ENCODE assay signal across 9 mouse cellular contexts in the genomic region with DNA sequence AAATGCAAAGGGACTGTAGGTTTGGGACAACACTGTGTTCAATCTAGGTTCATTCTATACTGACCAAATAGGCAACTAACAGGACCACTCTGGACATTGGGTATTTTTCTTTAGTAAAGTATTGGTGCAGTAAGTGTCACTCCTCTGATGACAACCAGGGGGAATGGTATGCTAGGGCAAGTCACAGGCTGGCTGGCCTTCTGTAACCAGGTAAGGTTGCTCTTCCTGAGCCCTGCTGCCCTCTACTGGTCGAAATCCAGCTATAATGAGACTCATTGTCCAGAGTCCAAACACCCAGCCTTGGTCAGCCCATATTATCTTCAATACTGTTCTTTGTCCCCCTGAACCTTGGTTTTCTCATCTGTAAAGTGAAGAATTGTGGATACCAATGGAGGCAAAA. TPM values are rescaled to one million over a fixed set of nuclear protein-coding genes. Genes with fewer than 3 reads are reported as not detected.
A peak's percentile ranks its signal among the peaks of the same experiment; 100 is the strongest.
DNase-seq lines count a peak whose midpoint lies in the region; ATAC-seq and TF ChIP-seq lines count a peak whose summit lies in the region.
"Had no signal": no experiment of that assay in that cellular context is flagged by ENCODE, and none has a peak within 500 bp of the region (broad histone marks: within the 10 kb centered on the region; RNA-seq: fewer than 3 reads in every experiment).

No protein-coding gene starts in this region.

- no peak overlapping the region for H3K9ac ChIP-seq in liver, embryonic 15.5 days
- H3K9ac ChIP-seq: neural tube, embryonic 12.5 days had no signal

- TF ChIP-seq CTCF in brain, embryonic 14.5 days (IDR thresholded peaks at IDR 0.05; ENCODE audit: borderline replicate concordance, extremely low read depth, insufficient read depth, insufficient read length), result peak; percentile 67

- peaks cover 9% of the 10 kb centered on the region for H3K4me1 ChIP-seq in liver, embryonic 15.5 days (replicated peaks)
- H3K4me1 ChIP-seq: neural tube, embryonic 12.5 days had no signal

- 0% methylated on average over 1 of the region's 1 CpGs for WGBS in liver, embryonic 15.5 days (ENCODE audit: insufficient replicate concordance)

- TF ChIP-seq POLR2A in brain, embryonic 14.5 days (IDR thresholded peaks at IDR 0.05; ENCODE audit: borderline replicate concordance, extremely low read depth, insufficient read depth, insufficient read length, poor library complexity, severe bottlenecking), result no peak

- ATAC-seq in liver, embryonic 15.5 days (ENCODE audit: insufficient read depth), result 0 out of 2 replicates have a peak, but pooled peaks have one; percentile 25
- ATAC-seq in activated CD4-positive, CD25-positive, alpha-beta regulatory T cell, adult 4 months, result no peak

- H3K9me3 ChIP-seq in liver, embryonic 15.5 days (replicated peaks), result no peaks in the 10 kb centered on the region
- H3K9me3 ChIP-seq: neural tube, embryonic 12.5 days had no signal

- DNase-seq in 3T3-L1 (ENCODE audit: low read depth, low spot score), result peak; percentile 84
- DNase-seq in B cell, adult 2 months, result peak; percentile 80
- peak; percentile 63 for DNase-seq in brain, embryonic 14.5 days (ENCODE audit: low read depth)
- peak; percentile 78 for DNase-seq in gastrocnemius, adult 18-20 months (ENCODE audit: low spot score)
- peak; percentile 80 for DNase-seq in kidney, adult 18-20 months
- DNase-seq in right cerebral cortex, postnatal 25 days, result peak; percentile 12

- no peak overlapping the region for H3K27ac ChIP-seq in liver, embryonic 15.5 days (replicated peaks)
- H3K27ac ChIP-seq: neural tube, embryonic 12.5 days had no signal

- no peaks in the 10 kb centered on the region for H3K36me3 ChIP-seq in liver, embryonic 15.5 days (replicated peaks)
- H3K36me3 ChIP-seq: neural tube, embryonic 12.5 days had no signal

- no peak overlapping the region for H3K4me3 ChIP-seq in liver, embryonic 15.5 days (replicated peaks)
- H3K4me3 ChIP-seq: neural tube, embryonic 12.5 days had no signal

- H3K4me2 ChIP-seq in liver, embryonic 15.5 days, result no peak overlapping the region
- H3K4me2 ChIP-seq: neural tube, embryonic 12.5 days had no signal

- H3K27me3 ChIP-seq in liver, embryonic 15.5 days, result no peaks in the 10 kb centered on the region
- H3K27me3 ChIP-seq: neural tube, embryonic 12.5 days had no signal

RNA-seq across cellular contexts. Expression of a gene that starts 19.1 kb away (rescaled TPM):
- polyA plus RNA-seq in brain, embryonic 14.5 days (2012; rRNA removed), result 86.9 and 88.9 TPM in 2 replicates
- total RNA-seq in gastrocnemius, adult 18-20 months (2021), result 10 to 100 TPM; 33.4 to 36.8 TPM
- polyA plus RNA-seq in liver, embryonic 15.5 days (2015; fragmentation: Nextera tagmentation; extraction: Ambion mirVana), result 12.9 and 13.1 TPM in 2 replicates
- polyA plus RNA-seq in activated CD4-positive, CD25-positive, alpha-beta regulatory T cell, adult 4 months (2017; shearing (Covaris generic)), result 10 to 100 TPM; 54.9 to 68.6 TPM

RNA-seq across cellular contexts. Expression of a gene that starts 22.0 kb away (rescaled TPM):
- polyA plus RNA-seq in brain, embryonic 14.5 days (2012; rRNA removed), result 4.2 and 5.2 TPM in 2 replicates
- total RNA-seq in gastrocnemius, adult 18-20 months (2021), result under 1 TPM; 0.27 to 0.31 TPM
- 7.9 and 8.5 TPM in 2 replicates for polyA plus RNA-seq in liver, embryonic 15.5 days (2015; fragmentation: Nextera tagmentation; extraction: Ambion mirVana)
- 1 to 10 TPM; 1.9 to 3.2 TPM for polyA plus RNA-seq in activated CD4-positive, CD25-positive, alpha-beta regulatory T cell, adult 4 months (2017; shearing (Covaris generic))

Comparison
In these comparisons a context has a peak if more than half of its experiments do, and no peak if none do; other contexts are left out.
1. DNase-seq: peak in every context shown above with its lines; median percentile 84 in 3T3-L1; 80 in B cell, adult 2 months; 80 in kidney, adult 18-20 months; 78 in gastrocnemius, adult 18-20 months; 63 in brain, embryonic 14.5 days; 12 in right cerebral cortex, postnatal 25 days.